Mouse (Mus musculus): ENCODE measurements at regions not wholly inside any gene's neighbourhood (a gene's known extent, or its start where the extent isn't known, plus 50 kb on each side); places are given as distances from the start of the nearest gene placed in this dataset.

GRCm38 (mm10) chrX:108608446-108608845 lies 56.2 kb downstream of the Gm379 start:
- no peak for DNase-seq (ENCODE audit: extremely low spot score in 1 of 2, low spot score in 2 of 2)
- intact Hi-C loops (cut with DNase I), result no loop called here

- no peak for DNase-seq (ENCODE audit: extremely low spot score in 1 of 2, low spot score in 2 of 2)
Observed at GRCm38 (mm10) chrX:108599906-108600468, 64.7 kb downstream of the Gm379 start.

DNA sequence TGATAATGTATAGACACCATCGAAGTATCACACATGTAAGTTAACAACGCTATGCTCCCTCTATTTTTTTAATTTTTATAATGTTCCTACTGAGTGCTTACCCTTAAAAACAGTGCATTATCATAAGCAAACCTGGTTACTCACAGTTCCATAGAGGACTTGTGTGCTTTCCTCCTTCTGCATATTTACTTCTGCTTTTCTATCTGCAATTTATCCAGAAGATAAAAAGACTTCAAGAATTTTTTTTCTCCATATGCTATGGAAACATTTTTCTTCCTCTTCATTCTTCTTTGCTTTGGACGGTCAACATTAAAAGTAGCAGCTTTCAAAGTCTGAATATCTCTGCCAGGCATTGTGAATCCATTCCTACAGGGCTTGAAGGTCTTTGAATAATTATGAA lies 102.7 kb downstream of the Gm379 start:
- intact Hi-C loops (cut with DNase I), result no loop called here

More at GRCm38 (mm10) chrX:108599906-108600468, 64.7 kb downstream of the Gm379 start:
- intact Hi-C loops (cut with DNase I), result no loop called here

DNA sequence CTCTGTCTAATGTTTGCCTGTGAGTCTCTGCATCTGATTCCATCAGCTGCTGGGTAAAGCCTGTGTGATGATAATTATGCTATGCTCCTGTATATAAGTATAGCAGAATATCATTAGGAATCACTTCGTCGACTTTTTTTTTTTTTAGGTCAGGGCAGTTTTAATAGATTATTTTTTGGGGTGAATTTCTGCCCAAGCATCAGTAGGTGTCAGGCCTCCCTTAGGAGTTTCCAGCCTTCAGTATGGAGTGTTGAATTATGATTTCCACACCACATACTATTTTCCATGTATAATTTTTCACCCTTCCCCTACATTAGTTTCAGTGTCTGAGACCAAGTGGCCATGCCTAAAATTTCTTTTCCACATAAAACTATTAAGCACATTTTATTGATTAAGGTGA lies 121.5 kb downstream of the Gm379 start:
- no peak for DNase-seq (ENCODE audit: extremely low spot score in 1 of 2, low spot score in 2 of 2)
- intact Hi-C loops (cut with DNase I), result no loop called here

More for the DNA sequence above, 102.7 kb downstream of the Gm379 start:
- DNase-seq (ENCODE audit: extremely low spot score in 1 of 2, low spot score in 2 of 2), result no peak

GRCm38 (mm10) chrX:108541410-108541809 lies 123.3 kb downstream of the Gm379 start:
- intact Hi-C loops (cut with DNase I), result no loop called here
- no peak for DNase-seq (ENCODE audit: extremely low spot score in 1 of 2, low spot score in 2 of 2)

- intact Hi-C loops (cut with DNase I), result loop anchor here (10.0 kb wide), 1 partner anchor 722 kb away; the partner anchor contains the start of gene 2610002M06Rik
- DNase-seq (ENCODE audit: extremely low spot score in 1 of 2, low spot score in 2 of 2), result peak; percentile 5 to 14
Observed at GRCm38 (mm10) chrX:108536995-108537394, 127.7 kb downstream of the Gm379 start.
